Mouse (Mus musculus) spleen, adult 2 months (tissue): Measurements from ENCODE around the gene B3galt5.

Experiments used
- CTCF ChIP-seq: fragments of 200-500 bp; IDR thresholded peaks from 2 replicates; pipeline ENCODE4 v1.5.1; 2011; ENCODE audit warnings: mild to moderate bottlenecking, inconsistent platforms; ENCODE audit not compliant: insufficient read depth, insufficient read length, insufficient replicate concordance; ENCODE audit errors: extremely low read depth
- POLR2A ChIP-seq: fragments of 200-500 bp; IDR thresholded peaks from 2 replicates; pipeline ENCODE4 v1.6.1; 2011; ENCODE audit warnings: low read depth, low read length, inconsistent platforms

GRCm38 (mm10) chr16:96351520-96351919 lies 115.9 kb downstream of the B3galt5 start:
- no peak for TF ChIP-seq POLR2A
- no peak for TF ChIP-seq CTCF
